In the genomic region with DNA sequence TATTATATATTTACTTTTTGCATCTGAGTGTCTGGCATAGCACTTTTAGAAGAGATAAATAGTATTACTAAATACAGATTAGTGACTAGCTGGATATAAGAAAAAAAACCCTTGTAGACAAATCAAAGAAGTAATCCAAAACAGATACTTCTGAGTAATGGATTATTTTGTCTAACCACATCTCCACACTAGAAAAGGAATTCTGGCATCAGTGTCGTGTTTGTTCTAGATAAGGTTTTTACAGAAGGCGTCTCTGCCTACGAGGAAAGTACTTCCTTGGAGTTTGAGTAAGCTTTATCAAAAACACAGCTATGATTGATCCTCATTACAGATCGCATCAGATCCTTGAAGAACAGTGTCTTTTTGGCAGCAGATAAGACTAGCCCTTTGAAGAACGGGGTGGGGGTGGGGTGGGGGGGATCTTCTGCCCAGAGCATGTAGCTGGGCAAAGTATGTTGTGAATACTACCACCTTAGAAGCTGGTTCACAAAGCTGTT, we compare ENCODE assay signal across 9 mouse cellular contexts. TPM values are rescaled to one million over a fixed set of nuclear protein-coding genes. Genes with fewer than 3 reads are reported as not detected.
DNase-seq lines count a peak whose midpoint lies in the region; ATAC-seq and TF ChIP-seq lines count a peak whose summit lies in the region.
"Had no signal": no experiment of that assay in that cellular context is flagged by ENCODE, and none has a peak within 500 bp of the region (broad histone marks: within the 10 kb centered on the region; RNA-seq: fewer than 3 reads in every experiment).

No protein-coding gene starts in this region.

- no peak for TF ChIP-seq CTCF in bone marrow macrophage, adult 2 months (IDR thresholded peaks at IDR 0.05; ENCODE audit: low read depth, low read length)

- peak overlapping the region; percentile 89 for H3K4me3 ChIP-seq in kidney, embryonic 14.5 days (ENCODE audit: low read length)
- peak overlapping the region; percentile 77 for H3K4me3 ChIP-seq in bone marrow macrophage, adult 2 months (ENCODE audit: insufficient read depth, low read length)
- peak overlapping the region; percentile 71 for H3K4me3 ChIP-seq in hindbrain, embryonic 14.5 days (replicated peaks; ENCODE audit: low read length)
- peak overlapping the region; percentile 77 for H3K4me3 ChIP-seq in midbrain, embryonic 13.5 days (replicated peaks)

- H3K4me2 ChIP-seq in kidney, embryonic 14.5 days (replicated peaks; ENCODE audit: low read depth, low read length): peak overlapping the region; percentile 82
- H3K4me2 ChIP-seq in hindbrain, embryonic 14.5 days (replicated peaks): peak overlapping the region; percentile 52
- H3K4me2 ChIP-seq in midbrain, embryonic 13.5 days (replicated peaks): peak overlapping the region; percentile 67

- no peaks in the 10 kb centered on the region for H3K36me3 ChIP-seq in kidney, embryonic 14.5 days (ENCODE audit: control insufficient read depth, insufficient read depth, low read length)
- H3K36me3 ChIP-seq in hindbrain, embryonic 14.5 days (replicated peaks; ENCODE audit: control insufficient read depth, insufficient read depth): no peaks in the 10 kb centered on the region
- no peaks in the 10 kb centered on the region for H3K36me3 ChIP-seq in midbrain, embryonic 13.5 days

- peak overlapping the region; percentile 93 for H3K9ac ChIP-seq in kidney, embryonic 14.5 days (ENCODE audit: low read depth, low read length)
- peak overlapping the region; percentile 86 for H3K9ac ChIP-seq in hindbrain, embryonic 14.5 days
- peak overlapping the region; percentile 90 for H3K9ac ChIP-seq in midbrain, embryonic 13.5 days (replicated peaks)

- 19% methylated on average over 5 of the region's 5 CpGs for WGBS in kidney, embryonic 14.5 days
- 34% methylated on average over 5 of the region's 5 CpGs for WGBS in hindbrain, embryonic 14.5 days
- 37% methylated on average over 5 of the region's 5 CpGs for WGBS in midbrain, embryonic 13.5 days

- H3K27ac ChIP-seq in kidney, embryonic 14.5 days (ENCODE audit: low read depth, low read length): peak overlapping the region; percentile 95
- H3K27ac ChIP-seq in bone marrow macrophage, adult 2 months (ENCODE audit: insufficient read depth, low read depth, low read length): no peak overlapping the region
- H3K27ac ChIP-seq in hindbrain, embryonic 14.5 days: no peak overlapping the region
- H3K27ac ChIP-seq in midbrain, embryonic 13.5 days: no peak overlapping the region

- TF ChIP-seq POLR2A in bone marrow macrophage, adult 2 months (IDR thresholded peaks at IDR 0.05; ENCODE audit: borderline replicate concordance, low read depth, low read length): no peak

- no peak for DNase-seq in kidney, adult 9 months
- no peak for DNase-seq in hindbrain, embryonic 14.5 days (ENCODE audit: low spot score)
- no peak for DNase-seq in left cerebral cortex, postnatal 25 days (ENCODE audit: low spot score in 2 of 2)
- no peak for DNase-seq in adrenal gland, postnatal 25 days
- no peak for DNase-seq in c-Kit-positive CD71-positive TER-119-positive erythroid progenitor cells, embryonic 14.5 days (ENCODE audit: low spot score)
- DNase-seq: retina, postnatal 1 day had no signal

- no peaks in the 10 kb centered on the region; the same call in 1 of the 2 replicates for H3K9me3 ChIP-seq in kidney, embryonic 14.5 days (ENCODE audit: control insufficient read depth, low read length)
- H3K9me3 ChIP-seq in hindbrain, embryonic 14.5 days (ENCODE audit: control insufficient read depth, low read length): no peaks in the 10 kb centered on the region
- H3K9me3 ChIP-seq in midbrain, embryonic 13.5 days: no peaks in the 10 kb centered on the region

- ATAC-seq in kidney, embryonic 14.5 days (ENCODE audit: low FRiP score, low TSS enrichment): no peak
- ATAC-seq in hindbrain, embryonic 14.5 days (ENCODE audit: low FRiP score): no peak
- ATAC-seq in midbrain, embryonic 13.5 days: no peak

- intact Hi-C loops in left cerebral cortex, postnatal 25 days (cut with DNase I): loop anchor here (5.0 to 10.0 kb wide), 3 partner anchors 134 to 276 kb away; no protein-coding TSS in a partner anchor

- H3K27me3 ChIP-seq in kidney, embryonic 14.5 days (ENCODE audit: control insufficient read depth, insufficient read depth, low read length): no peaks in the 10 kb centered on the region
- H3K27me3 ChIP-seq in hindbrain, embryonic 14.5 days (ENCODE audit: control insufficient read depth, insufficient read depth, low read length): no peaks in the 10 kb centered on the region
- H3K27me3 ChIP-seq in midbrain, embryonic 13.5 days: no peaks in the 10 kb centered on the region

- peaks cover 10% of the 10 kb centered on the region for H3K4me1 ChIP-seq in kidney, embryonic 14.5 days (ENCODE audit: control insufficient read depth, insufficient read depth, low read length)
- H3K4me1 ChIP-seq in bone marrow macrophage, adult 2 months (ENCODE audit: control insufficient read depth, insufficient read depth, low read length): peaks cover 10% of the 10 kb centered on the region
- H3K4me1 ChIP-seq in hindbrain, embryonic 14.5 days (replicated peaks; ENCODE audit: control insufficient read depth, insufficient read depth, low read length): peaks cover 15% of the 10 kb centered on the region
- peaks cover 22% of the 10 kb centered on the region for H3K4me1 ChIP-seq in midbrain, embryonic 13.5 days (replicated peaks)

RNA-seq across cellular contexts. Expression of gene Cers5, which starts 1.6 kb away (rescaled TPM):
- 74.9 and 87.7 TPM in 2 replicates for polyA plus RNA-seq in kidney, embryonic 14.5 days (2014; fragmentation: Nextera tagmentation; extraction: Ambion mirVana)
- 74.9 and 77.3 TPM in 2 replicates for polyA plus RNA-seq in bone marrow macrophage, adult 2 months (2012; ENCODE audit: insufficient read depth, insufficient read length, missing spikeins)
- polyA plus RNA-seq in hindbrain, embryonic 14.5 days (2014; fragmentation: Nextera tagmentation; extraction: Ambion mirVana): 78.5 and 89.3 TPM in 2 replicates
- polyA plus RNA-seq in midbrain, embryonic 13.5 days (2015; fragmentation: Nextera tagmentation; extraction: Ambion mirVana): 58.4 and 61.1 TPM in 2 replicates
- total RNA-seq in left cerebral cortex, postnatal 25 days (2021): 10 to 100 TPM; 38.8 to 39.6 TPM
- total RNA-seq in adrenal gland, postnatal 25 days (2021): 47.5 and 61.7 TPM in 2 replicates

RNA-seq across cellular contexts. Expression of gene Cox14, which starts 45.6 kb away (rescaled TPM):
- 184 and 218 TPM in 2 replicates for polyA plus RNA-seq in kidney, embryonic 14.5 days (2014; fragmentation: Nextera tagmentation; extraction: Ambion mirVana)
- 62.3 and 71.3 TPM in 2 replicates for polyA plus RNA-seq in bone marrow macrophage, adult 2 months (2012; ENCODE audit: insufficient read depth, insufficient read length, missing spikeins)
- polyA plus RNA-seq in hindbrain, embryonic 14.5 days (2014; fragmentation: Nextera tagmentation; extraction: Ambion mirVana): 182 and 202 TPM in 2 replicates
- 167 and 177 TPM in 2 replicates for polyA plus RNA-seq in midbrain, embryonic 13.5 days (2015; fragmentation: Nextera tagmentation; extraction: Ambion mirVana)
- 100 to 1,000 TPM; 126 to 128 TPM for total RNA-seq in left cerebral cortex, postnatal 25 days (2021)
- 217 and 256 TPM in 2 replicates for total RNA-seq in adrenal gland, postnatal 25 days (2021)

RNA-seq across cellular contexts. Expression of gene Gpd1, which starts 53.7 kb away (rescaled TPM):
- 2.0 and 3.1 TPM in 2 replicates for polyA plus RNA-seq in kidney, embryonic 14.5 days (2014; fragmentation: Nextera tagmentation; extraction: Ambion mirVana)
- 0.37 and 1.2 TPM in 2 replicates for polyA plus RNA-seq in bone marrow macrophage, adult 2 months (2012; ENCODE audit: insufficient read depth, insufficient read length, missing spikeins)
- 2.0 and 2.2 TPM in 2 replicates for polyA plus RNA-seq in hindbrain, embryonic 14.5 days (2014; fragmentation: Nextera tagmentation; extraction: Ambion mirVana)
- 1.3 and 1.6 TPM in 2 replicates for polyA plus RNA-seq in midbrain, embryonic 13.5 days (2015; fragmentation: Nextera tagmentation; extraction: Ambion mirVana)
- total RNA-seq in left cerebral cortex, postnatal 25 days (2021): 10 to 100 TPM; 86.4 to 88.3 TPM
- 639 and 861 TPM in 2 replicates for total RNA-seq in adrenal gland, postnatal 25 days (2021)
